Mouse (Mus musculus): ENCODE results near the gene Olfr1340. TPM values are rescaled to one million over a fixed set of nuclear protein-coding genes. Genes with fewer than 3 reads are reported as not detected.

The Olfr1340 gene
- 0.16 and 0.24 TPM in 2 replicates for polyA plus RNA-seq (2012; ENCODE audit: insufficient read depth, insufficient read length, missing spikeins)

DNA sequence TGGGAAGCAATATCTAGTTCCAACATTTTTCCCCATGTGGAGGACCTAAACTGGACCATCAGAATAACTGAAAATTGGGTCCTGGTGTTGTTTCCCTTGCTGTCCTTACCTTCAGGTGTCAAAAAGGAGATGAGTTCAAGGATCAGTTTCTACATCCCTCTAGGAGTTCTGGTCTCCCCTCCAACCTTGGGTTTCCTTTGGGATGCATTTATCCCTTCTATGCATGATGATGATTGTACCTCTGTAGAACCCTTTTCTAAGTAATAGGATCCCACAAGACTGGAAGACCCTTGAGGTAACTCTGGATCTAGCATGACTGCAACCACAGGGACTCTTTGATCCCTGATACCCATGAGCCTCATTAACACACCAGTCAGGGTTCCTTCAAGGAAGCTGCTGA, at the start of gene Olfr1340:
Olfr1340 (plus strand) TSS at position 301 of the 400 bp plus-strand sequence.
- TF ChIP-seq CTCF (IDR thresholded peaks at IDR 0.05; ENCODE audit: low read depth, low read length) (no peak), POLR2A (IDR thresholded peaks at IDR 0.05; ENCODE audit: borderline replicate concordance, low read depth, low read length) (no peak)
- H3K4me3 ChIP-seq (ENCODE audit: insufficient read depth, low read length): no peak within 1 kb of the TSS
- no peak within 1 kb of the TSS for H3K27ac ChIP-seq (ENCODE audit: insufficient read depth, low read depth, low read length)

DNA sequence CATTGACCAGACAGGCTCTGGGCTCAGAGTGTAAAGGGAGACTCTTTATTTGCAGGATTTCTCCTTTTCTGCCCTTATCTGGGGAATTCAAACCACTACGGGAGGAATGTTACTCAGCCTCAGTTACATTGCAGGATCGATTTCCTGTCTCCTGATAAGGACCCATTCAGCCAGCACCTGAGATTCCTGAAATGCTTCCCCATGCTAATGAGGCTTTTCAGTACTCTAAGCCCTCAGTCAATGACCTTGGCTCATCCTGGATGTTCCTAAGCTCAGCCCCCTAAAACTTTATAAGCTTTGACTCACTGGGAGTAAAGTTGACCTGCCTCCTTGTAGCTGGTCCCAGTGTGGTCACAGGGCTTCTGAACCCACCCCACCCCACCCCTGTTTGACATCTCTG, 32.9 kb upstream of the Olfr1340 start:
- H3K4me3 ChIP-seq (ENCODE audit: insufficient read depth, low read length): no peak overlapping the region
- TF ChIP-seq CTCF (IDR thresholded peaks at IDR 0.05; ENCODE audit: low read depth, low read length) (no peak), POLR2A (IDR thresholded peaks at IDR 0.05; ENCODE audit: borderline replicate concordance, low read depth, low read length) (no peak)
- no peaks in the 10 kb centered on the region for H3K4me1 ChIP-seq (ENCODE audit: control insufficient read depth, insufficient read depth, low read length)
- H3K27ac ChIP-seq (ENCODE audit: insufficient read depth, low read depth, low read length): no peak overlapping the region

More for the DNA sequence above, at the start of gene Olfr1340:
- no peaks in the 10 kb centered on the region for H3K4me1 ChIP-seq (ENCODE audit: control insufficient read depth, insufficient read depth, low read length)

DNA sequence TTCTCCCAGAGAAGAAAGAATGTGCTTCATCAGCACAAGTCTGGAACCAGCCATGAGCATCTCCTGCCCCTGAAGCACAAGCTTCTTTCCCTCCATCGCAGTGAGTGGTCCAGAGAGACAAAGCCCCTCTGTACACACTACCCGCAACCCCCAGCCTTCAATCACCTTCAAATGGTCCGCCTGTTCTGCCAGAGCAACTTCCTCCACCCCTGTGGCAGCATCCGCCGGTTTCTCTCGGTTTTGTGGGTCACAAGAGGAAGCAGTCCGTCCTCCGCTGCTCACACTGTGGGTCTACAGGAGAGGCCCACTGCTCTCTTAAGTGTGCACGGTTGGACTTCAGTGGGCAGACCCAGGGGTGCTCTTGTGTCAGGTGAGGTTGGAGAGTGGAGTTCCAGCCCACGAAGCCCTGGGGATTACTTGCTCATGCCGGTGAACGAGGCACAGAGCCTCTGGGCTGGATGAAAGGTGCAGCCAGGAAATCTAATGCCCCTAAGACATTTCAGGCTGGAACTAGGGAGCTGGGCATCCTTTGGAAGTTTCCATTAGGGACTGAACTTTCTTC, 27.4 kb upstream of the Olfr1340 start, which contains the start of gene Olfr1342:
Olfr1342 (minus strand) TSS at position 345 of the 562 bp plus-strand sequence.
- H3K27ac ChIP-seq (ENCODE audit: insufficient read depth, low read depth, low read length): no peak within 1 kb of the TSS
- H3K4me1 ChIP-seq (ENCODE audit: control insufficient read depth, insufficient read depth, low read length): no peaks in the 10 kb centered on the region
- TF ChIP-seq POLR2A (IDR thresholded peaks at IDR 0.05; ENCODE audit: borderline replicate concordance, low read depth, low read length) (no peak), CTCF (IDR thresholded peaks at IDR 0.05; ENCODE audit: low read depth, low read length) (no peak)
- no peak within 1 kb of the TSS for H3K4me3 ChIP-seq (ENCODE audit: insufficient read depth, low read length)

DNA sequence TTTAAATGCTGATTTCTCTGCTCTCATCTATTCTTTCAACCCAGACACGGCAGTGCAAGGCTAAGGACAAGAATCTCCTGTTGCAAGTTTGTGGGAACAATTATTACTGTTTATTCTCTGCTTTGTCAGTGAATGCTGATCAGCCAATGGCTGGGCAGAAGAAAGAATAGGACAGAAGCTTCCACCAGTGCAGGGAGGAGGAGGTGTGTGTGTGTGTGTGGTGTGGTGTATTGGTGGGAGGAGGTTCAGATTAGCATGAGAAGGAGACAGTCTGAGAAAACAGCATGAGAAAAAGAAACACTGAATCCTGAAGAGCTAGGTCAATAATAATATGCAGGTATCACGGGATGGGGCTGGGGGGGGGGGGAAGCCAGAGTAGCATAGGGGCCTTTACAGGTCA, 26.1 kb upstream of the Olfr1340 start:
- no peak overlapping the region for H3K27ac ChIP-seq (ENCODE audit: insufficient read depth, low read depth, low read length)
- no peak for TF ChIP-seq POLR2A (IDR thresholded peaks at IDR 0.05; ENCODE audit: borderline replicate concordance, low read depth, low read length)
- no peak for TF ChIP-seq CTCF (IDR thresholded peaks at IDR 0.05; ENCODE audit: low read depth, low read length)
- H3K4me3 ChIP-seq (ENCODE audit: insufficient read depth, low read length): no peak overlapping the region
- no peaks in the 10 kb centered on the region for H3K4me1 ChIP-seq (ENCODE audit: control insufficient read depth, insufficient read depth, low read length)

DNA sequence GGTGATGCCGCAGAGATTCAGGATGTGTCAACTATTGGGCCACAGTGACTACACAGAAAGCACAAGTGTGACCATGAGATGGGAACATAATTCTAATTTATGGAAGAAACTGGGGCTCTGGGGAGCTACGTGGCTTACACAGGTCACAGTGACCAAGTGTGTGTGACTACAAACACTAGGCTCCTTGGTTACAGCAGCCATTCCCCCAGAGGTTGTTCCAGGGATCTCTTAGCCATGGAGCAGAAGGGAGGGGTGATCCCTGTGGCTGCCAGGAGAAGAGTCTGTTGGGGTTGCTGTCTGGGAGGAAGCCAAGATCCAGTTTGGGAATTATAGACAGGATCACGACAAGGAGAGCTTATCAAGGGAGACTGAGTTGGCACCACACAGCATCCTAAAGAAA, 16.7 kb upstream of the Olfr1340 start, which contains the start of gene Olfr1341:
Olfr1341 (plus strand) TSS at position 301 of the 400 bp plus-strand sequence.
- TF ChIP-seq CTCF (IDR thresholded peaks at IDR 0.05; ENCODE audit: low read depth, low read length) (no peak), POLR2A (IDR thresholded peaks at IDR 0.05; ENCODE audit: borderline replicate concordance, low read depth, low read length) (no peak)
- Histone ChIP-seq H3K4me3 (ENCODE audit: insufficient read depth, low read length) (no peak within 1 kb of the TSS), H3K4me1 (ENCODE audit: control insufficient read depth, insufficient read depth, low read length) (no peaks in the 10 kb centered on the region), H3K27ac (ENCODE audit: insufficient read depth, low read depth, low read length) (no peak within 1 kb of the TSS)

DNA sequence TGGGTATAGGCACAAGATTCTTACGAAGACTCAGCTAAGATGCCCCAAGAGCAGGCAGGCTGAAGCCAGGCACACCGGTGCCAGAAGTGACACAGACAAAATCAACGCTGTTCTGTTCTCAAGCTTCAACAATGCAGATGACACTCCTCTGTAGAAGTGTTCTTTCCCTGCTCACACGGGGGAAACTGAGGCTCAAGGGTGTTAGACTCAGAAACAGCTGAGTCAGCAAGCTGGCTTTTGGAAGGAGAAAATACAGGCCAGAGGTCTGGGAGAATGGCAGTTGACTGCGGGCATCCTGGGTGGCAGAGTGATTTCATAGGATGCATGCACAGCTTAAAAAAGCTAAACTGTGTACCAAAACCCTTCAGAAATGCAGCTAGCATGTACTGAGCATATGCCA, 11.9 kb upstream of the Olfr1340 start:
- TF ChIP-seq CTCF (IDR thresholded peaks at IDR 0.05; ENCODE audit: low read depth, low read length): no peak
- TF ChIP-seq POLR2A (IDR thresholded peaks at IDR 0.05; ENCODE audit: borderline replicate concordance, low read depth, low read length): no peak
- H3K4me3 ChIP-seq (ENCODE audit: insufficient read depth, low read length): no peak overlapping the region

DNA sequence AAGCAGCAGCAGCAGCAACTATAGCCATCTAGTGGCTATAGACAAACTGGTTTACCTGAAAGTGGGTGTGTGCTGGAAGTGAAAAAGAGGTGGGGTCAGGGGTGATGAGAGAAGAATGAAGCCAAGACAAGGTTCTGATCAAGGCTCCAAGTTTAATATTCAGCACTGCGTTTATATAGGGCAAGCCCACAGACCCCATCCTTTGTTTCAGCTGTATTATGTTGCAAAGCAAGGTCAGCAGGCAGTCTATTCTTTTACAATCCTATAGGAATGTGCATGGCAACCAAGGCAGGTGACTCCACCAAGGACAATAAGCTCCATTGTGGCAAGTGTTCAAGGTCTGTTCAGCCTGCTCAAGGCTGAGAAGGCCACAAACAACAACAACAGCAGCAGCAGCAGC, 8.3 kb upstream of the Olfr1340 start:
- H3K27ac ChIP-seq (ENCODE audit: insufficient read depth, low read depth, low read length): no peak overlapping the region
- H3K4me3 ChIP-seq (ENCODE audit: insufficient read depth, low read length): no peak overlapping the region
- no peak for TF ChIP-seq CTCF (IDR thresholded peaks at IDR 0.05; ENCODE audit: low read depth, low read length)
- no peak for TF ChIP-seq POLR2A (IDR thresholded peaks at IDR 0.05; ENCODE audit: borderline replicate concordance, low read depth, low read length)
- H3K4me1 ChIP-seq (ENCODE audit: control insufficient read depth, insufficient read depth, low read length): no peaks in the 10 kb centered on the region

More for the DNA sequence above, 11.9 kb upstream of the Olfr1340 start:
- no peaks in the 10 kb centered on the region for H3K4me1 ChIP-seq (ENCODE audit: control insufficient read depth, insufficient read depth, low read length)
- H3K27ac ChIP-seq (ENCODE audit: insufficient read depth, low read depth, low read length): no peak overlapping the region

DNA sequence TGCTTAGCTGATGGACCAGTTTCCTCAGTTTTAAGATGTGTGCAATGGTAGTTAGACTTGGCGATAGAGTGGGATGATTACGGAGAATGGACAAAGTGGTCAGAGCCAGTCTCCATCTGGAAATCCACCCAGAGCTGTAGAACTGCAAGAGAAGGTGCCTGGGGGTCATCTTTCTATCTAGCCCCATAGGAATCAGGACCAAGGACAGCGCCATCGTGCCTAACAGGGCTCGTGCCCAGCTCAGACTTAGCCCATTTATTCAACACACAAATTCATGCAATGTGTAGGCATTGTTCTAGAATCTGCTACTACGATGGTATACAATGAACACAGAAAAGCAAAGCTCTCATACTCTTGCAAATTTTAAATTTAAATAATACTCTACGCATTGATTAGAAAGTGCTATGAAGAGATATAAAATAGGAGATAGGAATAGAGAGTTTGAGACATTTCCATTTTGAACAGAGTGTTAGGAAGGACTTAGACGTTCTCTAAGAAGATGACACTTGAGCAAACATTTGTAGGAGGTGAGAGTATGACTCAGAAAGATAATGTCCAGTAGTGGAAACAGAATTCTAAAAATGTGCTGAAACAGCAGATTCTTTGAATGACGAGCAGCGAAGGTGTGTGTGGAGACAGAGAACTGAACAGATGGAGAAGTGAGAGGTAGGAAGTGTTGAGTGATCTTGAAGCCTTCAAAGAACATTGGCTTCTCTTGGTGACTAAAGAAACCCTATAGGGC, 2.0 kb downstream of the Olfr1340 start:
- Histone ChIP-seq H3K27ac (ENCODE audit: insufficient read depth, low read depth, low read length) (no peak overlapping the region), H3K4me3 (ENCODE audit: insufficient read depth, low read length) (no peak overlapping the region), H3K4me1 (ENCODE audit: control insufficient read depth, insufficient read depth, low read length) (no peaks in the 10 kb centered on the region)
- TF ChIP-seq CTCF (IDR thresholded peaks at IDR 0.05; ENCODE audit: low read depth, low read length) (no peak), POLR2A (IDR thresholded peaks at IDR 0.05; ENCODE audit: borderline replicate concordance, low read depth, low read length) (no peak)

DNA sequence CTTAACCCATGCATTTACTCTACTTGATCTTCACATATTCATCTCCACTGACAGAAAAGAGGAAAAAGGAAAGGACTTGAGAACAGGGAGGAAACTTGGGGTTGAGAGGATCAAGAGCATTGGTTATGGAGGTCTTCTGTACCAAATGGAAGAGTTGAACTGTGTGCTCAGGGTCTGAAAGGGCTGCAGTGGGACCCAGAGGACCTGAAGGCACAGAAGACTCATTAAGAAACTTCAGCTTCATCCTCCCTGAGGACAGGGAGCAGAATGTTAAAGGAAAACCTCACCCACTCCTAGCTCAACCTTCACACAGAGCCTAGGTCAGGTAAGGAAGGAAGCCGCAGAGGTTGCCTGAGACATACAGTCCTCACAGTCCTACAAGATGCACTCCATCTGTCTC, 11.9 kb downstream of the Olfr1340 start, which contains the start of gene Olfr1339:
Olfr1339 (plus strand) TSS at position 301 of the 400 bp plus-strand sequence.
- no peaks in the 10 kb centered on the region for H3K4me1 ChIP-seq (ENCODE audit: control insufficient read depth, insufficient read depth, low read length)
- no peak for TF ChIP-seq POLR2A (IDR thresholded peaks at IDR 0.05; ENCODE audit: borderline replicate concordance, low read depth, low read length)
- no peak for TF ChIP-seq CTCF (IDR thresholded peaks at IDR 0.05; ENCODE audit: low read depth, low read length)
- no peak within 1 kb of the TSS for H3K27ac ChIP-seq (ENCODE audit: insufficient read depth, low read depth, low read length)
- no peak within 1 kb of the TSS for H3K4me3 ChIP-seq (ENCODE audit: insufficient read depth, low read length)

DNA sequence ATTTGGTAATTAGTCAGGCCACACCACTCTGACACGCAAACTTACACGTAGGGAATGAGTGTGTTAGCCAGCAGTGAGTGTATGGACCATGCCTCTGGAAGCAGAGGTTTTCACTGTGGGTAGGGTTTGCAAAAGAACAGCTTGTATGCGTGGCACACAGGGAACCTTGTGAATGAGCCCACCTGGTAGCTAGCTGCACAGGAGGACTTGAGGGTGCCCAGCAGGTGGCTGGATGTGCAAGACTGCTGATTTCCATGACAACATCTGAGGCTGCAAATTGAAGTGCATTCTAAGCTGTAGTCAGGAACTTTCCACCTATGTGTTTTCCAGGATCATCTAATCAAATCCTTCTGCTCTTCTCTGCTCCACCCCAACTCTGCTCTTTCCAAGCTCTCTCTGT, 19.6 kb downstream of the Olfr1340 start:
- Histone ChIP-seq H3K4me1 (ENCODE audit: control insufficient read depth, insufficient read depth, low read length) (no peaks in the 10 kb centered on the region), H3K27ac (ENCODE audit: insufficient read depth, low read depth, low read length) (no peak overlapping the region), H3K4me3 (ENCODE audit: insufficient read depth, low read length) (no peak overlapping the region)
- TF ChIP-seq CTCF (IDR thresholded peaks at IDR 0.05; ENCODE audit: low read depth, low read length) (no peak), POLR2A (IDR thresholded peaks at IDR 0.05; ENCODE audit: borderline replicate concordance, low read depth, low read length) (no peak)

Data from bone marrow macrophage, adult 2 months (primary cell).